Mouse (Mus musculus) ES-E14 (cell line): ENCODE measurements around the gene Plxnb1.

Source experiments
- HCFC1 ChIP-seq: IDR thresholded peaks from 2 replicates; pipeline ENCODE4 v1.6.1; 2012; ENCODE audit warnings: low read length, inconsistent platforms, borderline replicate concordance; ENCODE audit not compliant: insufficient read depth
- ZNF384 ChIP-seq: IDR thresholded peaks from 2 replicates; pipeline ENCODE4 v1.6.1; 2012; ENCODE audit warnings: low read depth, low read length, inconsistent platforms

DNA sequence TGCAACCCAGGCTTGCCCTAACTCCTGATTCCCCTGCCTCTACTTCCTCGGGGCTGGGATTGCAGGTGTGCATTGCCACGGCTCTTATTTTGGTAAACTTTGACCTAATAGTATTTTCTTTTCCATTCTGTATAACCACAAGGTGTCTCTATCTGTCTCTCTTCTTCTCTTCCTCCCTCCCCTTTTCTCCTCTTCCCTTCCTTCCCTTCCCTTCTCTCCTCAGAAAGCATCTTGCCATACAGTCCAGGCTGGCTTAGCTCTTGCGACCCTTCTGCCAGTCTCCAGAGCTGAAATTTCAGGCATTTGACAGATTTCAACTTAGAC is 44.6 kb upstream of the Plxnb1 start:
- TF ChIP-seq ZNF384, result no peak
- TF ChIP-seq HCFC1, result no peak
